Mouse (Mus musculus): Measurements from ENCODE around the gene Nt5dc3. TPM values are rescaled to one million over a fixed set of nuclear protein-coding genes. Genes with fewer than 3 reads are reported as not detected.

Nt5dc3 gene
- polyA plus RNA-seq, 1 experiment from 2014 or later: 7.3 TPM

- no peaks in the 10 kb centered on the region for H3K36me3 ChIP-seq
- peak overlapping the region; percentile 90 for H3K4me2 ChIP-seq
- no peak for ATAC-seq (ENCODE audit: low read depth)
- 44% methylated on average over 5 of the region's 5 CpGs for WGBS
- peak overlapping the region; percentile 34; the same call in 1 of the 2 replicates for H3K9ac ChIP-seq
- H3K4me1 ChIP-seq (replicated peaks): peaks cover 42% of the 10 kb centered on the region
- H3K9me3 ChIP-seq: no peaks in the 10 kb centered on the region
- no peak overlapping the region for H3K4me3 ChIP-seq
- H3K27me3 ChIP-seq: peaks cover 14% of the 10 kb centered on the region
- no peak overlapping the region for H3K27ac ChIP-seq (replicated peaks)
Observed at GRCm38 (mm10) chr10:86781641-86782040, 2.8 kb downstream of the Nt5dc3 start.

GRCm38 (mm10) chr10:86782656-86783055, 3.9 kb downstream of the Nt5dc3 start:
- Histone ChIP-seq H3K4me3 (no peak overlapping the region), H3K36me3 (no peaks in the 10 kb centered on the region), H3K27me3 (peaks cover 14% of the 10 kb centered on the region), H3K4me1 (replicated peaks) (peaks cover 42% of the 10 kb centered on the region), H3K9me3 (no peaks in the 10 kb centered on the region), H3K27ac (replicated peaks) (no peak overlapping the region), H3K9ac (no peak overlapping the region), H3K4me2 (no peak overlapping the region)
- ATAC-seq (ENCODE audit: low read depth): no peak
- WGBS: 56% methylated on average over 5 of the region's 5 CpGs

- Histone ChIP-seq H3K4me2 (no peak overlapping the region), H3K27ac (replicated peaks) (no peak overlapping the region), H3K36me3 (no peaks in the 10 kb centered on the region), H3K9ac (no peak overlapping the region), H3K4me3 (no peak overlapping the region), H3K4me1 (replicated peaks) (peaks cover 45% of the 10 kb centered on the region), H3K27me3 (peaks cover 14% of the 10 kb centered on the region), H3K9me3 (no peaks in the 10 kb centered on the region)
- 85% methylated on average over 5 of the region's 5 CpGs for WGBS
- ATAC-seq (ENCODE audit: low read depth): no peak
Observed at GRCm38 (mm10) chr10:86783561-86783960, 4.8 kb downstream of the Nt5dc3 start.

GRCm38 (mm10) chr10:86784126-86784675, 5.4 kb downstream of the Nt5dc3 start:
- H3K9me3 ChIP-seq: no peaks in the 10 kb centered on the region
- WGBS: 85% methylated on average over 5 of the region's 5 CpGs

GRCm38 (mm10) chr10:86785396-86785795, 6.6 kb downstream of the Nt5dc3 start:
- Histone ChIP-seq H3K9ac (no peak overlapping the region), H3K36me3 (no peaks in the 10 kb centered on the region), H3K9me3 (no peaks in the 10 kb centered on the region), H3K27ac (replicated peaks) (no peak overlapping the region), H3K4me1 (replicated peaks) (peaks cover 47% of the 10 kb centered on the region), H3K4me2 (no peak overlapping the region), H3K27me3 (peaks cover 8% of the 10 kb centered on the region), H3K4me3 (no peak overlapping the region)
- 68% methylated on average over 2 of the region's 2 CpGs for WGBS
- ATAC-seq (ENCODE audit: low read depth): no peak

More at GRCm38 (mm10) chr10:86784126-86784675, 5.4 kb downstream of the Nt5dc3 start:
- no peaks in the 10 kb centered on the region for H3K36me3 ChIP-seq
- peaks cover 52% of the 10 kb centered on the region for H3K4me1 ChIP-seq (replicated peaks)
- H3K27me3 ChIP-seq: peaks cover 14% of the 10 kb centered on the region
- H3K27ac ChIP-seq (replicated peaks): no peak overlapping the region
- no peak for ATAC-seq (ENCODE audit: low read depth)
- no peak overlapping the region for H3K4me2 ChIP-seq
- no peak overlapping the region for H3K4me3 ChIP-seq
- no peak overlapping the region for H3K9ac ChIP-seq

GRCm38 (mm10) chr10:86786083-86786482, 7.3 kb downstream of the Nt5dc3 start:
- no peak overlapping the region for H3K4me3 ChIP-seq
- H3K27me3 ChIP-seq: peaks cover 1% of the 10 kb centered on the region; the same call in 1 of the 2 replicates
- 95% methylated on average over 5 of the region's 5 CpGs for whole genome bisulfite sequencing
- H3K4me2 ChIP-seq: no peak overlapping the region
- H3K9me3 ChIP-seq: no peaks in the 10 kb centered on the region
- no peaks in the 10 kb centered on the region for H3K36me3 ChIP-seq
- H3K9ac ChIP-seq: no peak overlapping the region
- H3K4me1 ChIP-seq (replicated peaks): peaks cover 41% of the 10 kb centered on the region
- no peak for ATAC-seq (ENCODE audit: low read depth)
- no peak overlapping the region for H3K27ac ChIP-seq (replicated peaks)

- Histone ChIP-seq H3K9me3 (no peaks in the 10 kb centered on the region), H3K27ac (replicated peaks) (no peak overlapping the region), H3K27me3 (no peaks in the 10 kb centered on the region), H3K36me3 (no peaks in the 10 kb centered on the region), H3K4me3 (no peak overlapping the region), H3K9ac (no peak overlapping the region), H3K4me1 (replicated peaks) (peaks cover 26% of the 10 kb centered on the region), H3K4me2 (no peak overlapping the region)
- no peak for ATAC-seq (ENCODE audit: low read depth)
- 51% methylated on average over 5 of the region's 5 CpGs for WGBS
Observed at GRCm38 (mm10) chr10:86788193-86788592, 9.4 kb downstream of the Nt5dc3 start.

GRCm38 (mm10) chr10:86789146-86789672, 10.4 kb downstream of the Nt5dc3 start:
- H3K4me3 ChIP-seq: no peak overlapping the region
- H3K27me3 ChIP-seq: no peaks in the 10 kb centered on the region
- 67% methylated on average over 7 of the region's 7 CpGs for WGBS
- no peaks in the 10 kb centered on the region for H3K36me3 ChIP-seq
- H3K27ac ChIP-seq (replicated peaks): no peak overlapping the region
- no peak overlapping the region for H3K4me2 ChIP-seq
- H3K9me3 ChIP-seq: no peaks in the 10 kb centered on the region
- no peak overlapping the region for H3K9ac ChIP-seq
- peaks cover 22% of the 10 kb centered on the region for H3K4me1 ChIP-seq (replicated peaks)
- no peak for ATAC-seq (ENCODE audit: low read depth)

GRCm38 (mm10) chr10:86791507-86792184, 12.8 kb downstream of the Nt5dc3 start:
- no peaks in the 10 kb centered on the region for H3K27me3 ChIP-seq
- no peak overlapping the region for H3K4me3 ChIP-seq
- H3K36me3 ChIP-seq: no peaks in the 10 kb centered on the region
- no peak for ATAC-seq (ENCODE audit: low read depth)
- peaks cover 22% of the 10 kb centered on the region for H3K4me1 ChIP-seq (replicated peaks)
- H3K4me2 ChIP-seq: no peak overlapping the region
- H3K27ac ChIP-seq (replicated peaks): no peak overlapping the region
- WGBS: 73% methylated on average over 7 of the region's 7 CpGs
- no peak overlapping the region for H3K9ac ChIP-seq
- H3K9me3 ChIP-seq: no peaks in the 10 kb centered on the region

GRCm38 (mm10) chr10:86793509-86793951, 14.7 kb downstream of the Nt5dc3 start:
- 73% methylated on average over 2 of the region's 2 CpGs for WGBS
- 0 out of 2 replicates have a peak, but pooled peaks have one; percentile 28 for ATAC-seq (ENCODE audit: low read depth)
- Histone ChIP-seq H3K27ac (replicated peaks) (no peak overlapping the region), H3K4me1 (replicated peaks) (peaks cover 13% of the 10 kb centered on the region), H3K4me3 (no peak overlapping the region), H3K9ac (no peak overlapping the region), H3K4me2 (no peak overlapping the region), H3K9me3 (no peaks in the 10 kb centered on the region), H3K36me3 (no peaks in the 10 kb centered on the region), H3K27me3 (no peaks in the 10 kb centered on the region)

GRCm38 (mm10) chr10:86794196-86794595, 15.4 kb downstream of the Nt5dc3 start:
- H3K4me2 ChIP-seq: no peak overlapping the region
- H3K27me3 ChIP-seq: no peaks in the 10 kb centered on the region
- peaks cover 6% of the 10 kb centered on the region for H3K4me1 ChIP-seq (replicated peaks)
- H3K9ac ChIP-seq: no peak overlapping the region
- no peaks in the 10 kb centered on the region for H3K9me3 ChIP-seq
- H3K36me3 ChIP-seq: no peaks in the 10 kb centered on the region
- H3K4me3 ChIP-seq: no peak overlapping the region
- H3K27ac ChIP-seq (replicated peaks): no peak overlapping the region
- WGBS: 89% methylated on average over 4 of the region's 4 CpGs
- no peak for ATAC-seq (ENCODE audit: low read depth)

GRCm38 (mm10) chr10:86794794-86795535, 16.2 kb downstream of the Nt5dc3 start:
- no peaks in the 10 kb centered on the region for H3K9me3 ChIP-seq
- no peak for ATAC-seq (ENCODE audit: low read depth)
- 93% methylated on average over 9 of the region's 9 CpGs for WGBS
- H3K27ac ChIP-seq (replicated peaks): no peak overlapping the region
- no peaks in the 10 kb centered on the region for H3K36me3 ChIP-seq
- H3K4me3 ChIP-seq: no peak overlapping the region
- H3K27me3 ChIP-seq: no peaks in the 10 kb centered on the region
- H3K4me2 ChIP-seq: no peak overlapping the region
- no peaks in the 10 kb centered on the region for H3K4me1 ChIP-seq (replicated peaks)
- no peak overlapping the region for H3K9ac ChIP-seq
